Mouse (Mus musculus): ENCODE measurements around the gene Cers6.

DNA sequence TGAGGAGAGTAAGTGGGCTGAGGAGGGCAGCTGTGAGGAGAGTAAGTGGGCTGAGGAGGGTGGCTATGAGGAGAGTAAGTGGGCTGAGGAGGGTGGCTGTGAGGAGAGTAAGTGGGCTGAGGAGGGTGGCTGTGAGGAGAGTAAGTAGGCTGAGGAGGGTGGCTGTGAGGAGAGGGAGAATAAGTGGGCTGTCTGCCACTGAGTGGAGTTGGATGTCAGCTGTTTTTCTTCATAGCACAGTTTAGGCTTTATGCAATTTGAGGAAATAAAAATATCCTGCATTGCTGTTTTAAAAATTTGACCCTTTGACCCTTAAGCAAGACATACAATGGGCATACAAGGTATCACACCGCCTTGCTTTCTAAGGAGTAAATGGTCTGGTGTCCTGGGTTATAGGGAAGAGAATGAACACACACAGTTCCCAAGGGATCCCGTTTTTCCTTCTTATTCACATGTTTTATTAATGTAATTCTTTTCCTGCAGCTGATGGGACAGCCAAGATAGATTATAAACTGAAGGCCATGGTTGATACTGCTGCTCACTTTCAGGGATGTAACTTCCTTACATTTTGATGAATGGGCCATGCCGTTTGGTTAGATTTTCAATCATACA is 27.0 kb downstream of the Cers6 start:
- no peak for TF ChIP-seq TAL1 (IDR thresholded peaks at IDR 0.05; ENCODE audit: low read length)
- no peak for TF ChIP-seq GATA1 (IDR thresholded peaks at IDR 0.05; ENCODE audit: low read length)
